Mouse (Mus musculus) limb, embryonic 15.5 days (tissue): Measurements from ENCODE around the gene Cdc25b. TPM values are rescaled to one million over a fixed set of nuclear protein-coding genes. Genes with fewer than 3 reads are reported as not detected.

Source experiments
- ATAC-seq: fragments of 200-750 bp; cut with Nextera tagmentation; 2 replicates; pipeline ENCODE4 v1.8.0; 2017; ENCODE audit warnings: low read depth, moderate TSS enrichment; ENCODE audit not compliant: insufficient number of reproducible peaks, low FRiP score, low TSS enrichment
- H3K27ac ChIP-seq: fragments of 300-500 bp; sonication (generic); 2 replicates; pipeline ENCODE4 v1.5.1; 2015; ENCODE audit warnings: moderate library complexity, mild to moderate bottlenecking, inconsistent platforms
- H3K27me3 ChIP-seq: fragments of 300-500 bp; sonication (generic); 2 replicates; pipeline ENCODE4 v1.6.1; 2015; ENCODE audit warnings: inconsistent platforms
- H3K36me3 ChIP-seq: fragments of 300-500 bp; sonication (generic); 2 replicates; pipeline ENCODE4 v1.6.1; 2015; ENCODE audit warnings: inconsistent platforms
- H3K4me1 ChIP-seq: fragments of 300-500 bp; sonication (generic); 2 replicates; pipeline ENCODE4 v1.6.1; 2015; ENCODE audit warnings: inconsistent platforms
- H3K4me2 ChIP-seq: fragments of 300-500 bp; sonication (generic); 2 replicates; pipeline ENCODE4 v1.6.1; 2015; ENCODE audit warnings: mild to moderate bottlenecking, inconsistent platforms
- H3K4me3 ChIP-seq: fragments of 300-500 bp; sonication (generic); 2 replicates; pipeline ENCODE4 v1.5.1; 2015; ENCODE audit warnings: mild to moderate bottlenecking, inconsistent platforms
- H3K9ac ChIP-seq: fragments of 300-500 bp; sonication (generic); 2 replicates; pipeline ENCODE4 v1.6.1; 2015; ENCODE audit warnings: inconsistent platforms
- H3K9me3 ChIP-seq: fragments of 300-500 bp; sonication (generic); 2 replicates; pipeline ENCODE4 v1.6.1; 2016; ENCODE audit warnings: inconsistent platforms
- WGBS: fragments of 180-500 bp; shearing (Covaris S2); methylation state at CpG from one replicate; pipeline ENCODE4 v1.1.7; 2015; 5-methylcytosine and 5-hydroxymethylcytosine counted together
- polyA plus RNA-seq: library from polyadenylated mRNA; unstranded; fragments of >200 nt; fragmentation: Nextera tagmentation; extraction: Ambion mirVana; gene quantifications from 2 replicates; pipeline ENCODE4 v1.2.1, GENCODE M21; 2015

The Cdc25b gene
- polyA plus RNA-seq, 1 experiment from 2014 or later: 51.3 TPM

- H3K9me3 ChIP-seq: no peaks in the 10 kb centered on the region
- H3K36me3 ChIP-seq: no peaks in the 10 kb centered on the region
- no peak overlapping the region for H3K9ac ChIP-seq
- H3K27ac ChIP-seq: no peak overlapping the region
- H3K4me3 ChIP-seq: no peak overlapping the region
- 87% methylated on average over 2 of the region's 2 CpGs for WGBS
- no peak for ATAC-seq
- H3K4me2 ChIP-seq: no peak overlapping the region
- H3K4me1 ChIP-seq: peaks cover 6% of the 10 kb centered on the region; the same call in 1 of the 2 replicates
- H3K27me3 ChIP-seq: peaks cover 16% of the 10 kb centered on the region
Measured at GRCm38 (mm10) chr2:131166172-131166571, 20.6 kb upstream of the Cdc25b start.

GRCm38 (mm10) chr2:131167984-131168383, 18.8 kb upstream of the Cdc25b start:
- H3K27me3 ChIP-seq: peaks cover 34% of the 10 kb centered on the region
- no peak overlapping the region for H3K27ac ChIP-seq
- no peaks in the 10 kb centered on the region for H3K36me3 ChIP-seq
- WGBS: 82% methylated on average over 6 of the region's 6 CpGs
- ATAC-seq: no peak
- H3K4me2 ChIP-seq: no peak overlapping the region
- H3K9me3 ChIP-seq: no peaks in the 10 kb centered on the region
- peaks cover 13% of the 10 kb centered on the region for H3K4me1 ChIP-seq
- no peak overlapping the region for H3K4me3 ChIP-seq
- H3K9ac ChIP-seq: no peak overlapping the region

GRCm38 (mm10) chr2:131168914-131169313, 17.8 kb upstream of the Cdc25b start:
- Histone ChIP-seq H3K9ac (no peak overlapping the region), H3K27ac (no peak overlapping the region), H3K4me3 (no peak overlapping the region), H3K4me2 (no peak overlapping the region), H3K9me3 (no peaks in the 10 kb centered on the region), H3K27me3 (peaks cover 43% of the 10 kb centered on the region), H3K36me3 (no peaks in the 10 kb centered on the region), H3K4me1 (peaks cover 11% of the 10 kb centered on the region)
- WGBS: 82% methylated on average over 1 of the region's 1 CpGs
- no peak for ATAC-seq

GRCm38 (mm10) chr2:131170936-131171335, 15.8 kb upstream of the Cdc25b start:
- peak overlapping the region; percentile 40 for H3K4me2 ChIP-seq
- 16% methylated on average over 9 of the region's 9 CpGs for WGBS
- no peak overlapping the region; the same call in 1 of the 2 replicates for H3K9ac ChIP-seq
- no peaks in the 10 kb centered on the region for H3K36me3 ChIP-seq
- H3K9me3 ChIP-seq: no peaks in the 10 kb centered on the region
- no peak overlapping the region for H3K27ac ChIP-seq
- no peak for ATAC-seq
- peaks cover 23% of the 10 kb centered on the region for H3K4me1 ChIP-seq
- peak overlapping the region; percentile 26 for H3K4me3 ChIP-seq
- H3K27me3 ChIP-seq: peaks cover 43% of the 10 kb centered on the region

GRCm38 (mm10) chr2:131171401-131172104, 15.2 kb upstream of the Cdc25b start:
- H3K9ac ChIP-seq: peak overlapping the region; percentile 2; the same call in 1 of the 2 replicates

GRCm38 (mm10) chr2:131172322-131172721, 14.4 kb upstream of the Cdc25b start:
- H3K4me3 ChIP-seq: no peak overlapping the region
- H3K36me3 ChIP-seq: peaks cover 5% of the 10 kb centered on the region
- ATAC-seq: no peak
- 54% methylated on average over 9 of the region's 9 CpGs for whole genome bisulfite sequencing
- H3K9ac ChIP-seq: no peak overlapping the region
- peaks cover 43% of the 10 kb centered on the region for H3K27me3 ChIP-seq
- no peak overlapping the region for H3K27ac ChIP-seq
- no peaks in the 10 kb centered on the region for H3K9me3 ChIP-seq
- no peak overlapping the region for H3K4me2 ChIP-seq
- H3K4me1 ChIP-seq: peaks cover 36% of the 10 kb centered on the region

More at GRCm38 (mm10) chr2:131171401-131172104, 15.2 kb upstream of the Cdc25b start:
- ATAC-seq: no peak
- Histone ChIP-seq H3K4me2 (peak overlapping the region; percentile 40), H3K9me3 (no peaks in the 10 kb centered on the region), H3K4me3 (peak overlapping the region; percentile 26), H3K4me1 (peaks cover 29% of the 10 kb centered on the region), H3K27me3 (peaks cover 43% of the 10 kb centered on the region), H3K27ac (no peak overlapping the region), H3K36me3 (no peaks in the 10 kb centered on the region; the same call in 1 of the 2 replicates)
- WGBS: 8% methylated on average over 42 of the region's 43 CpGs

GRCm38 (mm10) chr2:131174700-131175099, 12.0 kb upstream of the Cdc25b start:
- H3K36me3 ChIP-seq: peaks cover 14% of the 10 kb centered on the region
- WGBS: 8% methylated on average over 11 of the region's 11 CpGs
- peaks cover 41% of the 10 kb centered on the region for H3K27me3 ChIP-seq
- H3K4me1 ChIP-seq: peaks cover 58% of the 10 kb centered on the region
- ATAC-seq: no peak
- peak overlapping the region; percentile 83 for H3K4me2 ChIP-seq
- no peak overlapping the region; the same call in 1 of the 2 replicates for H3K9ac ChIP-seq
- H3K27ac ChIP-seq: no peak overlapping the region
- H3K9me3 ChIP-seq: no peaks in the 10 kb centered on the region
- H3K4me3 ChIP-seq: peak overlapping the region; percentile 39

- Histone ChIP-seq H3K4me3 (no peak overlapping the region), H3K27me3 (peaks cover 34% of the 10 kb centered on the region), H3K9ac (no peak overlapping the region), H3K9me3 (no peaks in the 10 kb centered on the region), H3K36me3 (peaks cover 14% of the 10 kb centered on the region), H3K4me1 (peaks cover 62% of the 10 kb centered on the region), H3K4me2 (no peak overlapping the region), H3K27ac (no peak overlapping the region)
- no peak for ATAC-seq
- WGBS: 73% methylated on average over 3 of the region's 3 CpGs
Measured at GRCm38 (mm10) chr2:131175286-131175944, 11.3 kb upstream of the Cdc25b start.

- H3K27me3 ChIP-seq: peaks cover 29% of the 10 kb centered on the region
- no peak overlapping the region for H3K27ac ChIP-seq
- no peak overlapping the region for H3K9ac ChIP-seq
- H3K4me2 ChIP-seq: no peak overlapping the region
- no peaks in the 10 kb centered on the region for H3K9me3 ChIP-seq
- no peak overlapping the region for H3K4me3 ChIP-seq
- peaks cover 14% of the 10 kb centered on the region for H3K36me3 ChIP-seq
- no peak for ATAC-seq
- H3K4me1 ChIP-seq: peaks cover 60% of the 10 kb centered on the region
- 92% methylated on average over 1 of the region's 1 CpGs for WGBS
Measured at GRCm38 (mm10) chr2:131175945-131176309, 10.8 kb upstream of the Cdc25b start.

GRCm38 (mm10) chr2:131176491-131176890, 10.3 kb upstream of the Cdc25b start:
- 61% methylated on average over 5 of the region's 5 CpGs for WGBS
- Histone ChIP-seq H3K4me1 (peaks cover 55% of the 10 kb centered on the region), H3K4me2 (peak overlapping the region; percentile 92; the same call in 1 of the 2 replicates), H3K27me3 (peaks cover 24% of the 10 kb centered on the region), H3K9me3 (no peaks in the 10 kb centered on the region), H3K4me3 (no peak overlapping the region), H3K27ac (no peak overlapping the region), H3K9ac (no peak overlapping the region), H3K36me3 (peaks cover 14% of the 10 kb centered on the region)
- no peak for ATAC-seq

- no peaks in the 10 kb centered on the region for H3K9me3 ChIP-seq
- peaks cover 51% of the 10 kb centered on the region for H3K4me1 ChIP-seq
- peak overlapping the region; percentile 70 for H3K4me3 ChIP-seq
- 86% methylated on average over 9 of the region's 9 CpGs for WGBS
- no peak for ATAC-seq
- peaks cover 9% of the 10 kb centered on the region for H3K27me3 ChIP-seq
- H3K9ac ChIP-seq: no peak overlapping the region
- H3K27ac ChIP-seq: no peak overlapping the region
- H3K4me2 ChIP-seq: peak overlapping the region; percentile 92
- H3K36me3 ChIP-seq: peaks cover 14% of the 10 kb centered on the region
Measured at GRCm38 (mm10) chr2:131177932-131178331, 8.8 kb upstream of the Cdc25b start.

GRCm38 (mm10) chr2:131178828-131179245, 7.9 kb upstream of the Cdc25b start:
- Histone ChIP-seq H3K36me3 (peaks cover 14% of the 10 kb centered on the region), H3K4me3 (peak overlapping the region; percentile 70), H3K9ac (peak overlapping the region; percentile 98), H3K27me3 (peaks cover under 1% of the 10 kb centered on the region; the same call in 1 of the 2 replicates), H3K4me2 (peak overlapping the region; percentile 92), H3K4me1 (peaks cover 51% of the 10 kb centered on the region), H3K27ac (peak overlapping the region; percentile 93; the same call in 1 of the 2 replicates), H3K9me3 (no peaks in the 10 kb centered on the region)
- ATAC-seq: no peak
- WGBS: 28% methylated on average over 26 of the region's 26 CpGs
